Mouse (Mus musculus): ENCODE measurements around the gene Ankzf1. TPM values are rescaled to one million over a fixed set of nuclear protein-coding genes. Genes with fewer than 3 reads are reported as not detected.

Ankzf1 gene
- polyA plus RNA-seq (2015; fragmentation: Nextera tagmentation; extraction: Ambion mirVana), result 12.1 and 14.3 TPM in 2 replicates

DNA sequence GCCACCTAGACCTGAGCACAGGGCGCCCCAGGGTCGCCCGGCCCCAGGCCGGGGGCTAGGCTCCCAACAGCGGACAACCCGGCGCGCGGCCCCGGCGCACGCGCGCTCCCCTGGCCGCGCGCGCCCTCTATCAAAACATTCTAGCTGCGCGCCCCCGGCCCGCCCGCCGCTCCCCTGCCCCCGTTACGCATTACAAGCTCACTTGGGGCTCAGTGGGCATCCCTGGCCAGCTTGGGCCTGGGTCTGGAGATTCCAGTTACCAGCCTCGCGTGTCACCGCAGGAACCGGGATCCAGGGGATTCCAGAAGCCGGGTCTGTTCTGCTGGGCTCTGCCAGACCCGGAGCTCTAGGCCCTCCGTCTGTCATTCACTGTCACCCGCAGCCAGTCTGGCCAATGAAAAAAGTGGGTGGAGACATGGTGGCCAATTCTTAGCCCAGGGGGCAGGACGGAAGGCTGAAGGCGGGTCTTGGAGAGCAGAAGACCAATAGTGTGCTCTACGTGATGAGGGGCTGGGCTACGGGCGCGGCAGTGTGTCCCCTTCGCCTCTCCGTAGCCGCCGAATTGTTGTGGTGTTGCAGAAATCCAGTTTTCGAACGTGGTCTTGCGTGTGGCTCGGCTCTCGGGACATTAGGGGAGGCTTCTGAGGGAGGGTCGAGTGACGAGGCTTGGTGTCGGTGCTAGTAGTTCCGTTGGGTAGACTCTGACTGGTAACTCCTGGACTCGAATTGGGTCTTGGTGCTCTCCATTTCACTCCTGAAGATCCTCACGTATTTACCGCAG lies at the start of gene Ankzf1, which contains the start of gene Atg9a:
TSS of gene Ankzf1 (plus strand) at position 530 of the 781 bp plus-strand sequence.
TSS of gene Atg9a (minus strand) at position 575 of the 781 bp plus-strand sequence.

DNA sequence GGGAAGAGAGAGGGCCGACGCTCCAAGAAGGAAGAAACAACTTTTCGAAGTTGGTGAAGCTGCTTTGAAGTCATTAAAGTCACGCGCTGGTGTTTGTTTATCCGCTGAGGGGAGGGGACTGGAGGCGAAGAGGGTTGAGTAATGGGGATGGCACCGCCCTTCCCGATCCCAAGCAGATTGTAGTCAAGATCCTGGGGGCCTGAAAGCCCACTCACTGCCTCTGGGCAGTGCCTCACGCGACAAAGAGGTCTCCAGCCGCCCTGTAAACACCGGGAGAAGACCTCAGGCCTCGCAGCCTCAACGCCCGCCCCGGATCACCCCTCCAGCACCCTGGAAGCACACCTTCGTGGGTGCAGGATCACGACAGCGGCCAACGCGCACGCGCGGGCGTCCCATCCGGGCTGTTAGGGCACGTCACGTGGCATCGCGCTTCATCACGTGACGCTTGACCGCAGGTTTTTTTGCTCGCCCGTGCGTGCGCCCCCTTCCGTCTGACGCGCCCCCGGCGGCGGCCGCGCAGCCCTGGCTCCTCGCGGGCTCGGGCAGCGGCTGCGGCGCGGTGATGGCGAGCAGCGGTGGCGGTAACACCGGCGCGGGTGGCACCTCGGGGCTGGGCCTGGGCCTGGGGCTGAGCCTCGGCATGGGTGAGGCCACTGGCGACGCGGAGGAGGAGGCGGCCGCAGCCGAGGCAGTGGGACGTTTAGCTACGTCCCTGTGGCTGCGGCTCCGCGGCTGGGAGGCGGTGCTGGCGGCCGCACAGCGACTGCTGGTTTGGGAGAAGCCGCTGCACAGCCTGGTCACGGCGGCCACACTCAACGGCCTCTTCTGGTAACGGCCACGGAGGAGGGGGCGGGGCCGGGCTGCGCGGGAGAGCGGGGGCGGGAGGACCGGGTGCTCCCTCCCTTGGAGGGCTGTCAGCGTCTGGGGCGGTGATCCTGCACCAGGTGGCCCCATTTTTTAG lies 49.4 kb upstream of the Ankzf1 start, which contains the start of the genes Cnppd1 and Retreg2:
TSS of gene Cnppd1 (minus strand) at position 411 of the 961 bp plus-strand sequence.
TSS of gene Retreg2 (plus strand) at position 478 of the 961 bp plus-strand sequence.

DNA sequence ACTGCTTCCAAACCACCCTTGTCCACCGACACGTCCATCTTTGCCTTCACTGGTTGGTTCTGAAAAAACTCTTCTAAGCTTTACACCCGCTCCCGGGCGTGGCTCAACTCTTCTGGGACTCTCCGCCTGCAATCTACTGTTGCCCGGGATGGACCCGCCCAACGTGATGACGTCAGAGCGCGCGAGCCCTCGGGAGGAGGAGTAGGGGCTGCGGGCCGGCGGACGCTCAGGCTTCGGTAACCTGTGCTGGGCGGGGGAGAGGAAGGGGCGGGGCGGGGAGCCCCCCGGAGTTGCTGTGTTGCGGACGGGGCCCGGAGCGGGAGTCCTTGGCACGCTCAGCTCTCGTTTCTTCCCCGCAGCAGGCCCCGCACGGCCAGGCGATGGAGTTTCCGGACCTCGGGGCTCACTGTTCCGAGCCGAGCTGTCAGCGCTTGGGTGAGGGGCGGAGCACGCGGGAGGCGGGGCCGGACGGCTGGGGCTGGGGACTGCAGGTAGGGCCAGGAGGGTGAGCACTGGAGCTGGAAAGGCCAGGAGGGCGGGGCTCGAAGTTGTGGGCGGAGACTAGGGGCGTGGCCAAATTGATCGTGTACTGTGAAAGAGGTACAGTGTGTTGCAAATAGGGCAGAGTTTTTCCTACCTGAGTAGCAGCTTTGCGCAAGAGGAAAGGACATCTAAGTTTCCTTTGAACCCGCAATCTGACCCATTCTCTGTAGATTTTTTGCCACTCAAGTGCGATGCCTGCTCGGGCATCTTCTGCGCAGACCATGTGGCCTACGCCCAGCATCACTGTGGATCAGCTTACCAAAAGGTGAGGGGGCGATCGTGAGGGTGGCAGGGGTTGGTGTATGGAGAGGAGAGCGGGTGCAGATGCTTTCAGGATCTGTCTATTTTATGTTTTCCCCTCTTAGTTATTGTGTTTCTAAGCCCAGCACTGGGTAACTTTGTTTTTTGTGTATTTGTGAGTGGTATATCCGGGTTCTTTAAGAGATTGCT lies 23.2 kb upstream of the Ankzf1 start, which contains the start of gene Zfand2b:
TSS of gene Zfand2b (plus strand) at position 175 of the 993 bp plus-strand sequence.

DNA sequence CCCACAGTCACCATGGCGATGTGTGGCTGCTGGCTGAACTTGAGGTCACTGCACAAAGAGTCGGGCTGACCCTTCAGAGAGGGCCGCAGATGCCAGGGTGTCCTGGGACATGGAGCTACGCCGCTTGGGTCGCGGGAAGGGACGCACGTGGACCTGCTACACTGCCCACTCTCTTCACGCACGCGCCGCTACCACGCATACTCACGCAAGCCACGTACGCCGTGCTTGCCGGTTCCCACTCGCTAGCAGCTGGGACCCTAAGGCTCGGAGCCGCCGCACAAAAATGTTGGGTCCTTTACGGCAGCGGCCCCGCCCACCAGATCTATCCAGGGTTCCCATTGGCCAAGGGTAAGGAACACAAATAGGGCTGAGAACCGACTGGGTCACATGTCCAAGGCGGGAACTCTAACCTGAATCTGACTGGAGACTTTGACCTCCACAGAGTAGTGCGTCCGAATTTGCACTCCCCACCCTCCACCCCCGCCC lies 11.8 kb upstream of the Ankzf1 start, which contains the start of gene Abcb6:
TSS of gene Abcb6 (minus strand) at position 288 of the 486 bp plus-strand sequence.

DNA sequence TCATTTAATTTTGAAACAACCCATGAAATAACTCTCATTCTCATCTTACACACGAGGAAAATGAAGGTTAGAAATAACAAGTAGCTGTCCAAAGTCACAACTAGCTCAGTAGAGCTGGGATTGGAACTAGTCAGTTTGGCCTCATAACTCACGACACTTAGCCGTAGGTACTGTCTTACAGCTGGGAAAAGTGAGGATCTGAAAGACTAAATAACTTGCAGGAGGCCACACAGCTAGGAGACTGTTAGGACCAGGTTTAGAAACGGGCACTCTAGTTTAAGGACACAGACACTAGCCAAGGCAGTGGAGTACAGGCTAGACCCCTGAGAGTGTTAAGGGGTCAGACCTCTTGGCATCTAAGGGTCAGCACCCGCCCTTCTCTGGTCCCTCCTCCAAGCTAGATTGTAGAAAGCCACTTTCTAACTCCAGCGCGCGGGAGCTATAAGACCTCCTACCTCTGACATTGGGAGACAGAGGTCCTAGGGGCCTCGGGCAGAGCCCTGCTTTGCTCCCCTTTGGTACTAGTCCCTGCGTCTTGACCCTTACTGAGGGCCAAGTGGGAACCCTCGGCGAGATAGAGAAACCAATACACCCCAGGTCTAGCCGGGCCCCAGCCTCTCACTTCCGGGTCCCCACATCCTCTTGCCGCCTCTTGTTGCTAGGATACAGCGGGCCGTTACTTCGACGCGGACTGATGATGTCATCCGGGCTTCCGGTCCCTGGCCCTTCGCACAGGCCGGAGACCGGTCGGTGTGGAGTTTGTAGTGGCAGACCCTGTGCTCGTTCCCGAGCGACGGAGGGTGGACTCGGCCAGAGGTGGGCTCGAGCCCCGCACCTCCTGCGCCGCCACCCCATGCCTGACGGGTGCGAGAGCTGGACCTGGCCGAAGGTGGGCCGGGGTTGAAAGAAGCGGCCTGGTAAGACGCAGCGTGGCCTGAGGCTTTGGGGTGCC lies 18.5 kb downstream of the Ankzf1 start, which contains the start of the genes Glb1l and Stk16:
TSS of gene Glb1l (minus strand) at position 678 of the 952 bp plus-strand sequence.
TSS of gene Stk16 (plus strand) at position 703 of the 952 bp plus-strand sequence.

DNA sequence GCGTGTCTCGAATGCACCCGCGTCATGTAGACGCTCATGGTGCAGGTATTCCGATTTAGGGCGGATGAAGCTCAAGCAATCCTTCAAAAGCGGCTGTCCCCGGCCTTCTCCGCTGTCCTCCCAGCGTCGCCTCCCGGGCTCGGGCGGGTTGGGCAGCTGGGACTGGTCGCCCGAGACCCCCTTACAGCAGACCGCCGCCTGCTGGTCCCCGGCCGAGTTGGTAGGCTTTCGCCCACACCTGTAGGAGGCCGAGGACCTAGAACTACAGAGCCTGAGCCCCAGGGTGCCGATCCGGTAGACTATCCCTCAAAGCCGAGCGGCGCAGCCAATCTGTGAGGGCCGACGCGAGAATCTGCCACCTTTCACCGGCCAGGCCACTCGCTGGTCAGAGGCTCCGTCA lies 27.6 kb downstream of the Ankzf1 start, which contains the start of gene Tuba4a:
TSS of gene Tuba4a (minus strand) at position 335 of the 400 bp plus-strand sequence.

DNA sequence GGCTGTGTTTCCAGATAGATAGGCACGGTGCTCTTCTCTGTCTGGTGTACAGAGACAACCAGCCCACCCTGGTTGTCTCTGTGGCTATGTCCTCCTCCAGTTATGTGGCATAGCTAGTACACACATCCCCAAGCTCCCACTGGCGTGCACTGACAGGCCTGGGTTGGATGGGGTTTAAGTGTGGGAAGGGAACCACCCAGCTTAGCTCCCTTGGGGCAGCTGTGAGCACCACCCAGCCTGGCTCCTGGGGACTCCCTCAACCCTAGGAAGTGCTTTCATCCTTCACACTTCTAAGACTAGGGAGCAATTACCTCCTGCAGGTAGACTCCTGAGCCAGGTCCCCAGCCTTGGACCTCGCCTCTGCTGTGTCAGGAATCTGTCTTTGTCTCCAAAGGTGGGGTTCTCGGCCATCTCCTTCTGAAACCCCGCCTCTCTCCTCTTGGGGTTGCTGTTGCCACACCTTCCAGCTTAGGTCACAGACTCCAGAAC lies 39.8 kb downstream of the Ankzf1 start, which contains the start of gene A630095N17Rik:
TSS of gene A630095N17Rik (minus strand) at position 439 of the 489 bp plus-strand sequence.

DNA sequence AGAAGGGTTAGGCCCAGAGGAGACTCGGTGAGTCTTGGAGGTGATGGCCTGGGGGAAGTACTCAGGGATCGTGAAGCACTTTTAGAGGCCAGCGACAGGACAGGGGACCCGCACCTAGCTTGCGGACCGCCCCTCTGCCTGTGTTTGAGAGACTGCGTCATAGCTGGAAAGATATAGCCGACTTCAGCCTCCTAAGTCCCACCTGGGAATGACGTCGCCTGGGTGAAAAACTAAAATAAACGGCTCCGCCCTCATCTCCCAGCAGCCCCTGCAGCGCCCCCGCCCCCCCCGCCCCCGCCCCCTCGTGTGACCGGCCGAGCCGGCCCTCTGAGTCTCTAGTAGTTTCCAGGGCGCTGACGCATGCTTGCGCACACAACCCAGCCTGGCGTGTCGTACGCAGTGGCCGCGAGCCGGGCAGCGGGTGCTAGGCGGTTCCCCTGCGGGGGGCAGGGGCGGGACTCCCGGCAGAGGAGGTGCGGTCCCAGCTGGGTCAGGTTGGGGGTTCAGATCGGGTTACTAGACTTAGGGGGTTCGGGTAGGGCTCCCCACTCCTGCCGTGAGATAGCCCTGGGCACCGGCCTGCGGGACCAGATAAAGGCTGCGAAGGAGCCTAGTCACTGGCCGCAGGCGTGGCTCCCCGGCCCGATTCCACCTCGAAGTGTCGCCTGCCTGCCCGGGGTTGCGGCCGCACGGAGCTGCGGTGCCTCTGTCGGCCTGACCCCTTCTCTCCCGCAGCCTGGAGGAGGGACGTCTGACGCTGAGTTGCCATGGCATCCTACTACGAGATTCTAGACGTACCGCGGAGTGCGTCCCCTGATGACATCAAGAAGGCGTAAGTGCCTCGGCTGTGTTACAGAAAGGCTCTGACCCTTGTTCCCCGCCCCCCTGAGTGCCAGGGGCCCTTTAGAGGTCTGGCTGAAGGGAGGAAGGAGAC lies 44.4 kb downstream of the Ankzf1 start, which contains the start of gene Dnajb2:
TSS of gene Dnajb2 (plus strand) at position 290 of the 934 bp plus-strand sequence.

Small RNA genes lying within 50 kb of the gene (microRNA-seq; reads per million reads assigned to microRNA genes)
- gene Gm27943, result not detected

Other genes starting within 250 kb of the Ankzf1 start
- gene Ihh, start 240.5 kb upstream of the Ankzf1 start, polyA plus RNA-seq (2015; fragmentation: Nextera tagmentation; extraction: Ambion mirVana), result 0.08 TPM in 1 of 2 replicates, not detected in the other
- 6.5 and 6.7 TPM in 2 replicates for gene Nhej1, start 67.0 kb upstream of the Ankzf1 start, polyA plus RNA-seq (2015; fragmentation: Nextera tagmentation; extraction: Ambion mirVana)
- gene Slc23a3, start 58.3 kb upstream of the Ankzf1 start, polyA plus RNA-seq (2015; fragmentation: Nextera tagmentation; extraction: Ambion mirVana), result 0.98 TPM in 2 replicates
- 30.9 and 33.7 TPM in 2 replicates for gene Cnppd1, start 49.4 kb upstream of the Ankzf1 start, polyA plus RNA-seq (2015; fragmentation: Nextera tagmentation; extraction: Ambion mirVana)
- 23.0 and 25.4 TPM in 2 replicates for gene Retreg2, start 49.4 kb upstream of the Ankzf1 start, polyA plus RNA-seq (2015; fragmentation: Nextera tagmentation; extraction: Ambion mirVana)
- 27.1 and 30.9 TPM in 2 replicates for gene Zfand2b, start 23.5 kb upstream of the Ankzf1 start, polyA plus RNA-seq (2015; fragmentation: Nextera tagmentation; extraction: Ambion mirVana)
- gene Abcb6, start 11.8 kb upstream of the Ankzf1 start, polyA plus RNA-seq (2015; fragmentation: Nextera tagmentation; extraction: Ambion mirVana), result 11.4 and 15.1 TPM in 2 replicates
- 25.4 and 26.5 TPM in 2 replicates for gene Atg9a, start within 50 bp of the Ankzf1 start, polyA plus RNA-seq (2015; fragmentation: Nextera tagmentation; extraction: Ambion mirVana)
- gene Glb1l, start 18.7 kb downstream of the Ankzf1 start, polyA plus RNA-seq (2015; fragmentation: Nextera tagmentation; extraction: Ambion mirVana), result 7.8 and 8.9 TPM in 2 replicates
- 66.2 and 71.5 TPM in 2 replicates for gene Stk16, start 18.7 kb downstream of the Ankzf1 start, polyA plus RNA-seq (2015; fragmentation: Nextera tagmentation; extraction: Ambion mirVana)
- gene Tuba4a, start 27.7 kb downstream of the Ankzf1 start, polyA plus RNA-seq (2015; fragmentation: Nextera tagmentation; extraction: Ambion mirVana), result 37.9 and 41.5 TPM in 2 replicates
- not detected in 2 replicates for gene A630095N17Rik, start 40.0 kb downstream of the Ankzf1 start, polyA plus RNA-seq (2015; fragmentation: Nextera tagmentation; extraction: Ambion mirVana)
- 20.6 and 27.3 TPM in 2 replicates for gene Dnajb2, start 44.3 kb downstream of the Ankzf1 start, polyA plus RNA-seq (2015; fragmentation: Nextera tagmentation; extraction: Ambion mirVana)
- gene Ptprn, start 72.4 kb downstream of the Ankzf1 start, polyA plus RNA-seq (2015; fragmentation: Nextera tagmentation; extraction: Ambion mirVana), result 0.30 TPM in 2 replicates
- 0.29 TPM in 1 of 2 replicates, not detected in the other for gene Resp18, start 86.3 kb downstream of the Ankzf1 start, polyA plus RNA-seq (2015; fragmentation: Nextera tagmentation; extraction: Ambion mirVana)
- gene Dnpep, start 125.8 kb downstream of the Ankzf1 start, polyA plus RNA-seq (2015; fragmentation: Nextera tagmentation; extraction: Ambion mirVana), result 153 and 154 TPM in 2 replicates
- gene Des, start 168.2 kb downstream of the Ankzf1 start, polyA plus RNA-seq (2015; fragmentation: Nextera tagmentation; extraction: Ambion mirVana), result 2,029 and 2,461 TPM in 2 replicates
- gene Speg, start 183.1 kb downstream of the Ankzf1 start, polyA plus RNA-seq (2015; fragmentation: Nextera tagmentation; extraction: Ambion mirVana), result 51.1 and 53.5 TPM in 2 replicates
- gene Gmppa, start 243.8 kb downstream of the Ankzf1 start, polyA plus RNA-seq (2015; fragmentation: Nextera tagmentation; extraction: Ambion mirVana), result 89.2 and 102 TPM in 2 replicates

All from urinary bladder, postnatal 0 days (tissue).